Mouse (Mus musculus) small intestine, adult 2 months (tissue): ENCODE measurements around the gene Mapkbp1.

Experiments
- CTCF ChIP-seq: fragments of 200-500 bp; IDR thresholded peaks from 2 replicates; pipeline ENCODE4 v1.5.1; 2012; ENCODE audit warnings: low read depth, mild to moderate bottlenecking, control low read depth, inconsistent platforms, low read length, moderate library complexity, mixed read lengths; ENCODE audit not compliant: insufficient replicate concordance, insufficient read length; ENCODE audit errors: extremely low read depth
- POLR2A ChIP-seq: fragments of 200-500 bp; IDR thresholded peaks from 2 replicates; pipeline ENCODE4 v1.6.1; 2012; ENCODE audit warnings: low read depth, mild to moderate bottlenecking, control low read depth, inconsistent platforms, low read length, moderate library complexity

DNA sequence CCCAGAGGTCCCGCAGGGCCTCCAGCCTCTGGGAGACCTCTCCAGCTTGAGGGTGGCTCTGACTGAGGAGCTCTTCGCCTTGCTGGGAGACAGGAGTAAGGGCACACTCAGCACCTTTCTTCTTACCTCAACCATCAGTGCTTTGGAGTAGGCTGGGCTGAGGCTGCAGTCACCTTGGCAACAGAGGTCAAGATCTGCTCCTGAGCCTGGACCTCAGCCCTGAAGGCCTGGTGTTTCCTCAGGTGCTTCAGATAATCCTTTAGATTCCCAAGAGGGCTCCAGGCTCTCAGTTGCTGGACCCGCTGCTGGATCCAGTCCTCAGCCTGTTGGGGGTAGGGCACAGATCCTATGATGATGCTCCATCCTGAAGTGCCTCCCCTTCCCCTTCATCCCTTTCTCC, 87.0 kb downstream of the Mapkbp1 start:
- TF ChIP-seq POLR2A (no peak), CTCF (no peak)
